Mouse (Mus musculus) left cerebral cortex, adult 9 months (tissue): Measurements from ENCODE around the gene Shq1.

Source experiments
- DNase-seq, 2 experiments: peaks; one replicate each; pipeline ENCODE4 v3.0.0; 2022; ENCODE audit warnings: low spot score in 2 of 2

Shq1 gene

GRCm38 (mm10) chr6:100532326-100532725 lies 138.6 kb downstream of the Shq1 start:
- DNase-seq: no peak

DNA sequence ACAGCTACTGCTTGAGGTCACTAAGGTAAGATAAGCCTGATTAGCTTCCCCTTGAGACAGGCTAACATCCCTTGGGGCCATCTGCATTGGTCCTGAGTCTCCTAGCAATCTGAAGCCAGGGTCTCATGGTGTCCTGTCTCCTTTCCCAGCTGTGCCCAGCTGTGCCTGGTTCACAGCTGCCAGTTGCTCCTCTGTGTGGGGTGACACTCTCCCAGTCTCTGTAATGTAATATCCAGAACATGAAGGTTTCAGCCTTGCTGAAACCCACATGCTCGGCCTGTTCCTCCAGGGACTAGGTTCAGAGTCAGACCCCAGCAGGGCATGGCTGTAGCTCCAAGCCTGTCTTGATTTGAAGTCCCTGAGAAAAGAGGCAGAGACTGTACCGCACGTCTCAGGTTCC lies 141.3 kb downstream of the Shq1 start:
- no peak for DNase-seq

DNA sequence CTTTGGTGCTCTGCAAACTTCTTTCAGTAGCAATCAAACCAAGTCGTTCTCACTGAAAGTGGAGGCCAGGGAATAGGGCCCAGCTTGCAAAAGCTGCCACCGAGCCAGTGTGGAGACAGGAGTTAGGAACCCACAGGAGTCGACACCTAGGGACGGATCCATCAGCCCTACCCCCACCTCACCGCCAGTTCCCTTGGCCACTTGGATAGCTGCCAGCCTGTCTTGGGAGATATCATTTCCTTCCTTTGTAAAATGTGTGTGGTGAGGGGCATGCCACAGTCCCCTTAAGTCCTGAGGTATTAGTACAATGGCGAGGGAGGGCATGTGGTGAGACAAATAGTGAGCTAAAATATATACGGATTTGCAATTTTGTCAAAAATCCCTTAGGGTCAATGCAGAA lies 142.4 kb downstream of the Shq1 start:
- DNase-seq: no peak

DNA sequence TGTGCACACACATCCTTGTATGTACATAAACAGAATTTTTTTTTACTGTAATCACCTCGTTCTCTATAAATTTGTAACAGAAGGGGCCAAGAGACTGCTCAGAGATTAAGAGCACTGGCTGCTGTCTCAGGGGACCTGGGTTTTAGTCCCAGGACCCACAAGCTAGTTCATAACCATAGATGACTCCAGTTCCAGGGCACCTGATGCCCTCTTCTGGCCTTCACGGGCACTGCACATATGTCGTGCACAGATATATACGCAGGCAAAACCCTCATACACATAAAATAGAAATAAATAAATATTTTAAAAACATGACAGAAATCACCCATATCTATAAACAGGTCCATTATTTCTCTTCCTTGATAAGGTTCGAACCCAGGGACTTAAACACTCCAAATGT lies 143.0 kb downstream of the Shq1 start:
- no peak for DNase-seq

- DNase-seq: no peak
Observed at GRCm38 (mm10) chr6:100527161-100527560, 143.8 kb downstream of the Shq1 start.

GRCm38 (mm10) chr6:100526066-100526465 lies 144.9 kb downstream of the Shq1 start:
- DNase-seq: no peak

- DNase-seq: no peak
Observed at GRCm38 (mm10) chr6:100525496-100525895, 145.5 kb downstream of the Shq1 start.

DNA sequence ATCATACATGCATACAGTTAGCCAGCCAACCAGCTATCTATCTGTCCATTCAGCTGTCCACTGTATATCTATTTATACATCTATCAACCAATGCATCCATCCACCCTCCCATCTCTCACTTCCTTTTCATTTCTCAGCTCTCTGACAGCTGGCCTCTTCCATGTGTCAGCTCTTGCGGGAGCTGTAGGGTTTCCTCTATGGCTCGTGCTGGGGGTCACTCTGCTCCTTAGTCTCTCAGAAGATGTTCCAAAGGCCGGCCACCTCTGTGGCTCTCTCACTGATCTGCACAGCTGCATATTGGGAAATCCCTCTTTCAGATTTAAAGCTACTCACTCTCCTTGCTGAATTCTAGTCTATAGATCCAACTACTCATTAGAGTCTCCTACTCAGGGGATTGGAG lies 148.5 kb downstream of the Shq1 start:
- DNase-seq: no peak

DNA sequence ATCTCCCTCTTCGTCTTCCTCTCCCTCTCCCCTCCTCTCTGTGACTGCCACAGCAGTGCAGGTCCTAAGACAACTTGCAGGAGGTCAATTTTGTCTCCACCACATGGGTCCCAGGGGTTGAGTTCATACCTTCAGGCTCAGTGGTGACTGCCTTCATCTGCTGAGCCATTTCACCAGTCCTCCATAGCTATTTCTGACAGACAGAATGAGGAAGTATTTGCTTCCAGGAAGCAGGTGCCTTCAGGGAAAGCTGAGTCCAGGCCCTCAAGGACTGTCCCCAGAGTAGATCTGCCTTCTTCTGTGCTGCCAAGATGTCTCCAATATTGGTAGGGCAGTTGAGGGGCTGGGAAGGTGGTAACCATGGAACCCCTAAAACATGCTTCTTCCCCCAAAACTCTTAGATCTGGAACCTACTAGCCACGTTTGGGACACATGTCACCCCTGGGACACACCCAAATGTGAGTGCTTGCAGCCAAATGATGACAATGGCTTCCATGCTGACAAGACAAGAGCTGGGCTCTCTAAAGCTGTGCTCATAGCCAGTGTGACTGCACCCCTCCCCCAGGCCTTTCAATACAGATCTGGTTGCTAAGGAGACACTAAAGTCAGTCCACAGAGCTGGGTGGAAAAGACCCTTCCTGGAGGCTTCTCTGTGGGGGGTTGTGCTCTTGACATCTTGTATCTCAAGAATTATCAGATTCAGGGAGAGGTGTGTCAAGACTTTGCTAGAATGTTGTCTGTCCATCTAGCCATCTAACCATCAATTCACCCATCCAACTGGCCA lies 149.2 kb downstream of the Shq1 start:
- no peak for DNase-seq

- DNase-seq: no peak
Observed at GRCm38 (mm10) chr6:100520558-100521099, 150.3 kb downstream of the Shq1 start.

DNA sequence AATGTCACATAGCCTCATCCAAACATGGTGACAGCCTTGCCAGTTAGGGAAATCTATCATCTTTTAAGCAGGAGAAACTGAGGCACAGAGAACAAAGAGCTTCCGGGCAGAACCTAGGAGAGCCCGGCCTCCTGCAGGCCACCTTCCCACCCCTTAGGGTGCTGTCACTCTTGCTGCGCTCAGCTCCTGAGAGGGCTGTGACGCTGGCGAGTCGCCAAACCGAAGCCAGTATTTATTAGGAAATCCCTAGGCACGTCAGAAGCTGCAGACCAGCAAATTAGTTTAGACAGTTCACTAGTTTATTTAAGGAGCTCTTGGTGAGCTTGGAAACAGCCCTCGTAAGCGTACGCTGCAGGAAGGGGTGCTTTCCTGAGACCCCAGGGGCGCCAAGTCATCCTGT lies 151.1 kb downstream of the Shq1 start:
- DNase-seq: no peak
